Mouse (Mus musculus) bone marrow, adult 2 months (tissue): ENCODE measurements around the gene Epm2aip1.

Experiments
- CTCF ChIP-seq: fragments of 200-500 bp; IDR thresholded peaks from 2 replicates; pipeline ENCODE4 v1.5.1; 2011; ENCODE audit warnings: low read length, control low read depth; ENCODE audit not compliant: control insufficient read depth, insufficient read depth
- POLR2A ChIP-seq: fragments of 200-500 bp; IDR thresholded peaks from 2 replicates; pipeline ENCODE4 v1.6.1; 2011; ENCODE audit warnings: low read depth, mild to moderate bottlenecking, control low read depth, low read length, borderline replicate concordance; ENCODE audit not compliant: control insufficient read depth

DNA sequence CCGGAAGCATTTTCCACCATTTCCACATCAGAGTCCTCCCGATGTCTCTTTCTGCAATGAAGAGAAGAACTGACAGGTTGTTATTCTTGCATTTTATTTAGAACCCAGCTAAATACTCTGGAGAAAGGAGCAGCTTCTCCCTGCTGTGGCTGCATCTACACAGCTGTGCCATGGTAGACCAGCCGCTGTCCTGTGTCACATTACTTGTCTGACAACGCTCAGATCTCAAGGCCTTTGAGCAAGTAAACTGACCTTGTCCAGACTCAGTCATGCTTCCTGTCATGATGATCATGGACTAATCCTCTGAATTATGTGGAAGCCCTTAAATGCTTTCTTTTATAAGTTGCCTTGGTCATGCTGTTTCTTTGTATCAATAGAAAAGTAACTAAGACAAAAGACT, 31.9 kb upstream of the Epm2aip1 start:
- no peak for TF ChIP-seq CTCF
- no peak for TF ChIP-seq POLR2A
